Mouse (Mus musculus): Measurements from ENCODE around the gene Rmnd1.

DNA sequence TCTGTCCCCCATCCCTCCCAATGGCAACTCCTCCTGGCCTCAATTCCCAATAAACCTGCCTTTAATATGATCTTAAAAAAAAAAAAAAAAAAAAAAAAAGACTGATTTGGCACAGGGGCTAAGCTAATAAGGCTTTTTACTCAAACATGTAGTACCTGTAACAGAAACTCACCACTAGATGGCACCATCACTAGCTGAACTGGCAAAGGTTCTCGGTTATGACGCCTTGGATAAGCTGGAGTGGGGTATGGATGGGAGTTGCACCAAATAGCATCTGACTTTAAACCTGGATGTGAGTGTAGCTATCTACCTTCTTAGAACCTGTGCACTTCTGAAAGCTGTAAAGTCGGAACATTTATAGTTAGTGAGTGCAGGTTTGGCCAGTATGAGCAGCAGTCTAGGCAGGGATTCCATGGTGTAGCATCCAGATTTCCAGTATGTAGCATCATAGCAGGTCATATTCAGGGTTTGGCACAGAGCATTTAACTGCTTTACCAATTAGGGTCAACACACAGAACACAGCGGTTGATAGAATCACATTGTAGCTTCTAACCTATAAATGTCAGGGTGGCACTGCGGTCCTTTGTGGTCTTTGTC is 27.2 kb downstream of the Rmnd1 start:
- no peak for TF ChIP-seq GATA1 (IDR thresholded peaks at IDR 0.05; ENCODE audit: low read length)
- no peak for TF ChIP-seq TAL1 (IDR thresholded peaks at IDR 0.05; ENCODE audit: low read length)

Measured in erythroblast, embryonic 14.5 days (primary cell).